13 mouse cellular contexts compared by ENCODE assay signal in genomic region chr12:73593021-73593798, GRCm38 (mm10). TPM values are rescaled to one million over a fixed set of nuclear protein-coding genes. Genes with fewer than 3 reads are reported as not detected.
DNase-seq lines count a peak whose midpoint lies in the region; ATAC-seq and TF ChIP-seq lines count a peak whose summit lies in the region.
"Had no signal": no experiment of that assay in that cellular context is flagged by ENCODE, and none has a peak within 500 bp of the region (broad histone marks: within the 10 kb centered on the region; RNA-seq: fewer than 3 reads in every experiment).

No protein-coding gene starts in this region.

- ATAC-seq in liver, postnatal 0 days, result no peak
- ATAC-seq in liver, embryonic 11.5 days (replicated peaks; ENCODE audit: low FRiP score), result no peak
- ATAC-seq in kidney, embryonic 14.5 days (ENCODE audit: low FRiP score, low TSS enrichment), result no peak

- TF ChIP-seq CTCF in liver, postnatal 0 days (IDR thresholded peaks at IDR 0.05; ENCODE audit: low read depth), result no peak
- TF ChIP-seq CTCF in thymus, adult 2 months (IDR thresholded peaks at IDR 0.05; ENCODE audit: borderline replicate concordance, control insufficient read depth, extremely low read depth, insufficient read depth, low read length, poor library complexity), result no peak

- 0 out of 2 replicates have a peak, but pooled peaks cover 3% of the 10 kb centered on the region for H3K4me1 ChIP-seq in liver, postnatal 0 days (ENCODE audit: insufficient read depth)
- no peaks in the 10 kb centered on the region for H3K4me1 ChIP-seq in liver, embryonic 11.5 days (replicated peaks; ENCODE audit: control insufficient read depth, insufficient read depth, low read length)
- peaks cover 49% of the 10 kb centered on the region for H3K4me1 ChIP-seq in thymus, adult 2 months (replicated peaks; ENCODE audit: control insufficient read depth, insufficient read depth, low read length)
- no peaks in the 10 kb centered on the region for H3K4me1 ChIP-seq in kidney, embryonic 14.5 days (ENCODE audit: control insufficient read depth, insufficient read depth, low read length)
- H3K4me1 ChIP-seq: stomach, embryonic 15.5 days had no signal

- H3K4me2 ChIP-seq in liver, postnatal 0 days (ENCODE audit: low read depth, low read length), result peak overlapping the region; percentile 29
- H3K4me2 ChIP-seq in liver, embryonic 11.5 days, result no peak overlapping the region
- no peak overlapping the region for H3K4me2 ChIP-seq in kidney, embryonic 14.5 days (replicated peaks; ENCODE audit: low read depth, low read length)
- H3K4me2 ChIP-seq: stomach, embryonic 15.5 days had no signal

- no peaks in the 10 kb centered on the region for H3K9me3 ChIP-seq in liver, postnatal 0 days (ENCODE audit: low read length)
- H3K9me3 ChIP-seq in liver, embryonic 11.5 days (ENCODE audit: control insufficient read depth, low read length), result no peaks in the 10 kb centered on the region
- H3K9me3 ChIP-seq in kidney, embryonic 14.5 days (ENCODE audit: control insufficient read depth, low read length), result no peaks in the 10 kb centered on the region
- H3K9me3 ChIP-seq: stomach, embryonic 15.5 days had no signal

- no peaks in the 10 kb centered on the region for H3K36me3 ChIP-seq in liver, postnatal 0 days (replicated peaks; ENCODE audit: insufficient read depth, low read length)
- H3K36me3 ChIP-seq in liver, embryonic 11.5 days (ENCODE audit: control insufficient read depth, insufficient read depth, low read length), result no peaks in the 10 kb centered on the region
- H3K36me3 ChIP-seq in thymus, adult 2 months (ENCODE audit: control insufficient read depth, insufficient read depth, low read length), result no peaks in the 10 kb centered on the region
- no peaks in the 10 kb centered on the region for H3K36me3 ChIP-seq in kidney, embryonic 14.5 days (ENCODE audit: control insufficient read depth, insufficient read depth, low read length)
- H3K36me3 ChIP-seq: G1E; stomach, embryonic 15.5 days had no signal

- H3K4me3 ChIP-seq in liver, postnatal 0 days (ENCODE audit: low read depth, low read length), result no peak overlapping the region
- H3K4me3 ChIP-seq in liver, embryonic 11.5 days (ENCODE audit: low read depth, low read length), result no peak overlapping the region
- H3K4me3 ChIP-seq in thymus, adult 2 months (ENCODE audit: control insufficient read depth, insufficient read depth, low read length), result peak overlapping the region; percentile 35
- H3K4me3 ChIP-seq in kidney, embryonic 14.5 days (ENCODE audit: low read length), result no peak overlapping the region
- H3K4me3 ChIP-seq: stomach, embryonic 15.5 days had no signal

- no peak for TF ChIP-seq EP300 in liver, postnatal 0 days (IDR thresholded peaks at IDR 0.05; ENCODE audit: low read depth)

- WGBS in liver, postnatal 0 days (ENCODE audit: insufficient replicate concordance), result 30% methylated on average over 12 of the region's 12 CpGs
- WGBS in liver, embryonic 11.5 days, result 56% methylated on average over 12 of the region's 12 CpGs
- WGBS in thymus, adult 2 months, result 3% methylated on average over 12 of the region's 12 CpGs
- WGBS in kidney, embryonic 14.5 days, result 83% methylated on average over 12 of the region's 12 CpGs

- H3K27me3 ChIP-seq in liver, postnatal 0 days (ENCODE audit: insufficient read depth, low read length), result no peaks in the 10 kb centered on the region
- H3K27me3 ChIP-seq in liver, embryonic 11.5 days (replicated peaks; ENCODE audit: control insufficient read depth, insufficient read depth, low read length), result no peaks in the 10 kb centered on the region
- no peaks in the 10 kb centered on the region for H3K27me3 ChIP-seq in thymus, adult 2 months (ENCODE audit: control insufficient read depth, insufficient read depth, low read length)
- no peaks in the 10 kb centered on the region for H3K27me3 ChIP-seq in kidney, embryonic 14.5 days (ENCODE audit: control insufficient read depth, insufficient read depth, low read length)
- H3K27me3 ChIP-seq: stomach, embryonic 15.5 days had no signal

- H3K9ac ChIP-seq in liver, postnatal 0 days (replicated peaks), result no peak overlapping the region
- H3K9ac ChIP-seq in liver, embryonic 11.5 days (ENCODE audit: low read depth, low read length), result no peak overlapping the region
- no peak overlapping the region for H3K9ac ChIP-seq in kidney, embryonic 14.5 days (ENCODE audit: low read depth, low read length)
- H3K9ac ChIP-seq: stomach, embryonic 15.5 days had no signal

- peak overlapping the region; percentile 18 for H3K27ac ChIP-seq in liver, postnatal 0 days (ENCODE audit: low read depth)
- H3K27ac ChIP-seq in liver, embryonic 11.5 days (ENCODE audit: low read depth, low read length), result no peak overlapping the region
- peak overlapping the region; percentile 99 for H3K27ac ChIP-seq in thymus, adult 2 months (ENCODE audit: control insufficient read depth, insufficient read depth, low read length)
- no peak overlapping the region for H3K27ac ChIP-seq in kidney, embryonic 14.5 days (ENCODE audit: low read depth, low read length)
- H3K27ac ChIP-seq: stomach, embryonic 15.5 days had no signal

- DNase-seq in liver, postnatal 0 days, result no peak
- DNase-seq in liver, embryonic 11.5 days (ENCODE audit: low spot score), result no peak
- peak; percentile 87 for DNase-seq in T-cell, adult 2 months (ENCODE audit: low spot score)
- DNase-seq in induced T-regulatory cell, adult 2 months (ENCODE audit: low read depth), result peak; percentile 94
- DNase-seq in thymus, adult 2 months, result peak; percentile 66
- no peak for DNase-seq in adrenal gland, postnatal 36 days
- DNase-seq in urinary bladder, adult 2 months (ENCODE audit: low spot score), result no peak
- DNase-seq: cerebellum, postnatal 10 days; kidney, adult 9 months; layer of hippocampus, postnatal 36 days had no signal

- no peak for TF ChIP-seq POLR2A in thymus, adult 2 months (IDR thresholded peaks at IDR 0.05; ENCODE audit: control insufficient read depth, extremely low read depth, insufficient read depth, low read length, poor library complexity)

RNA-seq across cellular contexts. Expression of gene Prkch, which starts 8.6 kb away (rescaled TPM):
- polyA plus RNA-seq in liver, postnatal 0 days (2015; fragmentation: Nextera tagmentation; extraction: Ambion mirVana), result 2.3 and 2.4 TPM in 2 replicates
- polyA plus RNA-seq in liver, embryonic 11.5 days (2014; fragmentation: Nextera tagmentation; extraction: Ambion mirVana), result 5.7 and 6.4 TPM in 2 replicates
- 43.1 and 45.5 TPM in 2 replicates for polyA plus RNA-seq in thymus, adult 2 months (2012; rRNA removed)
- total RNA-seq in adrenal gland, postnatal 36 days (2021), result 10 to 100 TPM; 11.2 to 16.3 TPM
- polyA plus RNA-seq in kidney, embryonic 14.5 days (2014; fragmentation: Nextera tagmentation; extraction: Ambion mirVana), result 10.7 and 13.2 TPM in 2 replicates
- polyA plus RNA-seq in urinary bladder, adult 2 months (2012; rRNA removed), result 18.4 and 18.7 TPM in 2 replicates
- polyA plus RNA-seq: G1E had no signal

RNA-seq across cellular contexts. Expression of gene Tmem30b, which starts 47.0 kb away (rescaled TPM):
- polyA plus RNA-seq in liver, postnatal 0 days (2015; fragmentation: Nextera tagmentation; extraction: Ambion mirVana), result 40.7 and 42.3 TPM in 2 replicates
- 0.58 and 0.94 TPM in 2 replicates for polyA plus RNA-seq in liver, embryonic 11.5 days (2014; fragmentation: Nextera tagmentation; extraction: Ambion mirVana)
- polyA plus RNA-seq in thymus, adult 2 months (2012; rRNA removed), result 4.1 and 4.3 TPM in 2 replicates
- total RNA-seq in adrenal gland, postnatal 36 days (2021), result under 1 TPM; 0.10 to 0.13 TPM
- 5.8 and 9.6 TPM in 2 replicates for polyA plus RNA-seq in kidney, embryonic 14.5 days (2014; fragmentation: Nextera tagmentation; extraction: Ambion mirVana)
- 29.2 and 33.1 TPM in 2 replicates for polyA plus RNA-seq in urinary bladder, adult 2 months (2012; rRNA removed)
- total RNA-seq: layer of hippocampus, postnatal 36 days had no signal
- polyA plus RNA-seq: G1E had no signal

Comparison
In these comparisons a context has a peak if more than half of its experiments do, and no peak if none do; other contexts are left out.
1. H3K27ac ChIP-seq: peak in liver, postnatal 0 days (single experiment) and thymus, adult 2 months (single experiment); none in liver, embryonic 11.5 days (single experiment) and kidney, embryonic 14.5 days (single experiment).
2. DNase-seq: peak in T-cell, adult 2 months (single experiment), induced T-regulatory cell, adult 2 months (single experiment) and thymus, adult 2 months (single experiment); none in liver, postnatal 0 days (single experiment), liver, embryonic 11.5 days (single experiment), adrenal gland, postnatal 36 days (0 of 2) and urinary bladder, adult 2 months (single experiment).